Mouse (Mus musculus) gastrocnemius, adult 8-10 months (tissue): ENCODE measurements at regions not wholly inside any gene's neighbourhood (a gene's known extent, or its start where the extent isn't known, plus 50 kb on each side); places are given as distances from the start of the nearest gene placed in this dataset.
"Not testable (repeated sequence)": the region's sequence is repeated elsewhere in the genome, so short reads cannot be mapped to it uniquely, and the experiment has no call there.

Experiments used
- DNase-seq, 2 experiments: peaks; one replicate each; pipeline ENCODE4 v3.0.0; 2022; ENCODE audit warnings: low spot score in 2 of 2

DNA sequence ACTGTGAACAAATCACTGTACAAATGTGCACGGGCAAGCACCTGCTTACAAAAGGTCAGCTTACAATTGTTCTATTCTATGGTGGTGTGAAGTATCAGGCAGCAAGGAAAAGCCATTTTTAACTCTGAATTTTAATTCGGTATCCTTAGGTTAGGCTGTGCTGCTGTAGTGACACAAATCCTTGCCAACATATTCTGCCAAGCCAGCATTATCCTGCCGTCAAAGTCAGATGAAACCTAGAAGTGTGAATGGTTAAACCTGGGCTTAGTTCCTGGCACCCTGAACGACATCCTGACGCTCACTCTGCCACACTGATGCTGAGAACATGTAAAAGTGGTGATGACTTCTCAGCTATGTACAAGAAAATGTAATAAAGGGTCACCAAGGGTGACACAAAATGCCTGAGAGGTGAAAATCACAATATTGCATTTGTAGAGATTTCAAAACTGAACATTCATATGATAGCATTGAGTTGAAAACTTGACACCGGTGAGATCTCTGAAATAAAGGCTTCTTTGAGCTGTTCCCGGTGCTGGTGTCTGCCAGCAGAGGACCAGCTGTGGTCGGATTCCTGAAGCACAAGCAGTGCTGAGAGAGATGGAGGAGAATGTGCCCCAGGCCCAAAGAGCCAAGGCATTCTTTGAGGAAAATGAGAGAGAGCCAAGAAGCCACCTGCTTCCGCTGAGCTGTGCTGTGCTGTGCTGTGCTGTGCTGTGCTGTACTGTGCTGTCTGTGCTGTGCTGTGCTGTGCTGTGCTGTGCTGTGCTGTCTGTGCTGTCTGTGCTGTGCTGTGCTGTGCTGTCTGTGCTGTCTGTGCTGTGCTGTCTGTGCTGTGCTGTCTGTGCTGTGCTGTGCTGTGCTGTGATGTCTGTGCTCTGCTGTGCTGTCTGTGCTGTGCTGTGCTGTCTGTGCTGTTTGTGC, 195.9 kb downstream of the Tcp10c start:
- DNase-seq = no peak

DNA sequence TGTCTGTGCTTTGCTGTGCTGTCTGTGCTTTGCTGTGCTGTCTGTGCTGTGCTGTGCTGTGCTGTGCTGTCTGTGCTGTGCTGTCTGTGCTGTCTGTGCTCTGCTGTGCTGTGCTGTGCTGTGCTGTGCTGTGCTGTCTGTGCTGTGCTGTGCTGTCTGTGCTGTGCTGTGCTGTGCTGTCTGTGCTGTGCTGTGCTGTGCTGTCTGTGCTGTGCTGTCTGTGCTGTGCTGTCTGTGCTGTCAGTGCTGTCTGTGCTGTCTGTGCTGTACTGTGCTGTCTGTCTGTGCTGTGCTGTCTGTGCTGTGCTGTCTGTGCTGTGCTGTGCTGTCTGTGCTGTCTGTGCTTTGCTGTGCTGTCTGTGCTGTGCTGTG, 196.5 kb downstream of the Tcp10c start:
- not testable (repeated sequence) for DNase-seq

DNA sequence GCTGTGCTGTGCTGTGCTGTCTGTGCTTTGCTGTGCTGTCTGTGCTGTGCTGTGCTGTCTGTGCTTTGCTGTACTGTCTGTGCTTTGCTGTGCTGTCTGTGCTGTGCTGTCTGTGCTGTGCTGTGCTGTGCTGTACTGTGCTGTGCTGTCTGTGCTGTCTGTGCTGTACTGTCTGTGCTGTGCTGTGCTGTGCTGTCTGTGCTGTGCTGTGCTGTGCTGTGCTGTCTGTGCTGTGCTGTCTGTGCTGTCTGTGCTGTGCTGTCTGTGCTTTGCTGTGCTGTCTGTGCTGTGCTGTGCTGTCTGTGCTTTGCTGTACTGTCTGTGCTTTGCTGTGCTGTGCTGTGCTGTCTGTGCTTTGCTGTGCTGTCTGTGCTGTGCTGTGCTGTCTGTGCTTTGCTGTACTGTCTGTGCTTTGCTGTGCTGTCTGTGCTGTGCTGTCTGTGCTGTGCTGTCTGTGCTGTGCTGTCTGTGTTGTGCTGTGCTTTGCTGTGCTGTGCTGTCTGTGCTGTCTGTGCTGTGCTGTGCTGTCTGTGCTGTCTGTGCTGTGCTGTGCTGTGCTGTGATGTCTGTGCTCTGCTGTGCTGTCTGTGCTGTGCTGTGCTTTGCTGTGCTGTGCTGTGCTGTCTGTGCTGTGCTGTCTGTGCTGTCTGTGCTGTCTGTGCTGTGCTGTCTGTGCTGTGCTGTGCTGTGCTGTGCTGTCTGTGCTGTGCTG, 197.5 kb downstream of the Tcp10c start:
- not testable (repeated sequence) for DNase-seq

DNA sequence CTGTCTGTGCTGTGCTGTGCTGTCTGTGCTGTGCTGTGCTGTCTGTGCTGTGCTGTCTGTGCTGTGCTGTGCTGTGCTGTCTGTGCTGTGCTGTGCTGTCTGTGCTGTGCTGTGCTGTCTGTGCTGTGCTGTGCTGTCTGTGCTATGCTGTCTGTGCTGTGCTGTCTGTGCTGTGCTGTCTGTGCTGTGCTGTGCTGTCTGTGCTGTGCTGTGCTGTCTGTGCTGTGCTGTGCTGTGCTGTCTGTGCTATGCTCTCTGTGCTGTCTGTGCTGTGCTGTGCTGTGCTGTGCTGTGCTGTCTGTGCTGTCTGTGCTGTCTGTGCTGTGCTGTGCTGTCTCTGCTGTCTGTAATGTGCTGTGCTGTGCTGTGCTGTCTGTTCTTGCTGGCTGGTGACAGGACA, 198.5 kb downstream of the Tcp10c start:
- DNase-seq = not testable (repeated sequence)

DNA sequence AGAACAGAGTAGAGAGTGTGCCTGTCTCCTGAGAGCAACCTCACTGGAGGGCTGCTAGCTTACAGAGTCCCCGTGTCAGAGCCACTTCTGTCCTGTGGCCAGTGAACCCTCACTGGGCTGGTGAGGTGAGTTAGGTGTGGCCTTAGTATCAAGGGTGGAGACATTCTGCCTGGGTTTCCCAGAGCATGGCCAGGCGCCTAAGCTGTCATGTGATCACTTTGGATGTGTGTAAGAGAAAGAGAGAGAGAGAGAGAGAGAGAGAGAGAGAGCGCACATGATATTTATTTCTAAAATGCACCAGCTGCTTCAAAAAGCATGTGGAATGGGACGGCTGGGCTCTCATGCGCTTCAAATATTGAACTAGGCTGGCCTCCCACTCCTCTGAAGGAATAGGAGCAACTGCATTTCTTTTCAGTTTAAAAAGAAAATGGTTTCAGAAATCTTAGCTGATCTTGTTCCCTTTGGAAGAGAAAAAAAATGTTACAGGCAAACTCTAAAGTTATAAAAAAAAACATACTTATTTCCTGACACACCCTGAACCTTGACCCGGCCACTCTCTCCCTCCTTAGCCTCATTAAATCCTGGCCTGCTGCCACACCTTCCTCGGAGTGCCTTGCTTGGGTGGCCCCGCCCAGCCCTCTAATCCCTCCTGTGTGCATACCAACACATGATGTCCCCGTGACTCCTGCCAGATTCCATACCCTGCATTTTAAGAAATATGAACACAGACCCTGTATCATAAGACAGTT, 201.1 kb downstream of the Tcp10c start:
- DNase-seq = peak; percentile 38 to 50

DNA sequence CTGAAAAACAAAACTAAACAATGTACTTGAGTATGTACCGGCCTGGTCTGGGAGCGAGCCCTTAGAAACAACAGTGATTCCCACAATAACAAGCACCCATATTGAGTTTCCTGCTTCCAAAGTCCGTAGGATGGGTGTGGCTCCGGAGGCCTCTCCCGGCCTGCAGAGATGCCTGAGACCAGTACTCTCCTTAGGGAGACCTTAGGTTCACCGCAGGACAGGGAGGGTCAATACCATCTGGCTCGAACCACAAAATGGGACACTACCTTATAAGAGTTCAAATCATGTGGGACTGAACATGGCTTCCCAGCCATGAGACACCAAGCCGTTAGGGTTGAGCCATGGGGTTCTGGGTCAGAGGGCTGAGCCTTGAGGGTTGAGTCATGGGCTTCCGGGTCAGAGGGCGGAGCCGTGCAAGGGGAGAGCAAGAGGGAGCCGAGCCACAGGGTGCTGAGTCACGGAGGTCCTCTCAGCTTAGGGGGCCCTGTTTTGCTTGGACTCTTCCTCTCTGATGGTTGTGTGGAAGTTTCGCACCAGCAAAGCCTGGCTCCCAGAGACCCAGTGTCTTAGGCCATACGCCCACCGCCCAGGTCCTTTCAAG, 201.8 kb downstream of the Tcp10c start:
- not testable (repeated sequence) for DNase-seq

DNA sequence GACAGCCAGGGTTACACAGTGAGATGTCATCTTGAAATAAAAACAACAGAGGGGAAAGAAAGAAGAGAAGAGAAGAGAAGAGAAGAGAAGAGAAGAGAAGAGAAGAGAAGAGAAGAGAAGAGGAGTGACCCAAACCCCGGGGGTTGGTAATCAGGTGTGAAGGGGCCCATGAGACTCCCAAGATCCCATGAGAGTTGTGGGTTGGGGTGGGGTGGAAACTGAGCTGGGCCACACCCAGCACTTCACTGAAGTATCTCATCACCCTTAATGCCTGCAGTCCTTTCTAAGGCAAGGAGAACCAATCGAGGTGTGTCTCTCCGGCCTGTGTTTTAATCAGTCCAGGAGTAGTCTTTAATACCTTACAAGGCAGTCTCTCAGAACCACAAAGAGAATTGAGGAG, 201.5 kb upstream of the Afdn start:
- DNase-seq = no peak

DNA sequence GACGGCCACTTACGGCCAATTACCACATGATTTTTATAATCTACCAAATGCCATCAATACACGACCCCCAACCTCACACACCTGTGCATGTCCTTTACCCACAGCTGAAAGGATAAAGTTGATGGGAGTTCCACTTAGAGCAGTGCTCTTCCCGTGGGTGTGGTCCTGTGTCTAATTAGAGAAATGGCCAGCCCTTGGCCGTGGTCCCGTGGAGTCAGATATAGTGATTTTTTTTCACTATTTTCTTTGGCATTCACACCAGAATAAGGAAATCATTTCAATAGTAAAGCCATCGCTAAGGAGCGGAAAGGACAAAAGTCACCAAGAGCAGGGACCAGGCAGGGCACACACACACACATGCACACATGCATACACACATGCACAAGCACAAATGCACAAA, 199.0 kb upstream of the Afdn start:
- no peak for DNase-seq

DNA sequence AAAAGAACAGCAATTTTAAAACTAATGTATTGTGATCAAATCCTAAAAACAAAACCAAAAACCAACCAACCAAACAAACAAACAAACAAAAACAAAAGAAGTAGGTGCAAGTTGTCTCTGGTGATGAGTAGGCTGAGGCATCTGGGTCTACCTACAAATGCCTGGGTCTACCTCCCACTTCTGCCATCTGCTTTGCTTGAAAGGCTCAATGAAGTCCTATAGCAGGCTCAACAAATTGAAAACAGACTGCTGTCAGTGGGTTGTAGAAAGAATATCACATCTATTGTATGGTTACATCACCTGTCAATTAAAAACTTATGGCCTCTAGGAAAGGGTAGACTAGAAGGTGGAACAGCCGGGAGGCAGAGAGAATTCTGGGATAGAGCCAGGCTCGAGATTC, 197.4 kb upstream of the Afdn start:
- DNase-seq = no peak

DNA sequence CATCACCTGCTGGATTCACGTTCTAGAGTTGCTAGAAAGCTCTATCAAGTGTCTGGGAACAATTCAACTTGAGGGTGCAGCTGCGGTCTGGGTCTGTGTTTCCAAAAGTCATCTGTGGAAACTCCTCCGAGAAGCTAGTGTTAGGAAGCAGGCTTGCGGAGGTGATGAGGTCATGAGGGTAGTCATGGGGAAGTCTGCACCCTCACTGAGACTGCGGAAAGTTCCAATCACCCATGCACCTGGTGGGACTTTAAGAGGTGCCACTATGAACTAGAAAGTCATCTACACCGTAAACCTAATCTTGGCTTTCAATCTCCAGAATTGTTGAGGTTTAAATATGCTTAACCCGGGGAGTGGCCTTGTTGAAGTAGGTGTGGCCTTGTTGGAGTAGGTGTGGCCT, 195.5 kb upstream of the Afdn start:
- DNase-seq = no peak

DNA sequence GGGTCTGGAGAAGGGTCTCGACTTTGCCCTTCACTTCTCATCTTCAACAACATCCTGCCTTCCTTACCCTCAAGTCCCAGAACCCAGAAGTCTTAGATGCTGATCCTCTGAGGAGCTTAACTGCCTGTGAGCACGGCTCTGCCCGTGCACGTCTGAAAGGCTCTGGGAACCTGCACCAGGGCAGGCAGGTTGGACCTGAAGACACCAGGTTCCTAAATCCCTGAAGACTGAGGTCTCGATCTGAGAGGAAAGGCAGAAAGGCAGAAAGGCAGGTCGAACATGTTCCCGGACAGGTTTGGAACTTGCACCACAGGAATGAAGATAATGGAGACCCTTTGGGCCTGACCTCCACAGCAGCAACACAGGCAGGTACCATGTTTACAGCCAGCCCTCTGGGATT, 193.7 kb upstream of the Afdn start:
- no peak for DNase-seq

DNA sequence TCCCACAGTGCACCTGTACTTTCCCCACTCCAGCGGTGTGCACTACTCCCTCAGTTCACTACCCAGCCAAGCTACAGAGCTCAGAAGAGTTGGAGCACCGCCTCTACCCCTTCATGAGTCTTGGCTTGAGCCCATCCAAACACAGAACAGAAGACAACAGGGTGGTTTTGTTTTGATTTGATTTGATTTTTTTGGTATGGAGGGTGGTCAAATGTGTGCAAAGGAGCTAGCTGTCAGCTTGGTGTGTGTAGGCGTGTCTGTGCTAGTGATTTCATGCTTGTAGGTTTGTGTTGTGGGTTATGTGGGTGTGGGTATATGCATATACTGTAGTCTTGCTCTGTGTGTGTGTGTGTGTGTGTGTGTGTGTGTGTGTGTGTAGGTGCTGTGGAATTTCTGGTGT, 193.2 kb upstream of the Afdn start:
- DNase-seq = no peak

DNA sequence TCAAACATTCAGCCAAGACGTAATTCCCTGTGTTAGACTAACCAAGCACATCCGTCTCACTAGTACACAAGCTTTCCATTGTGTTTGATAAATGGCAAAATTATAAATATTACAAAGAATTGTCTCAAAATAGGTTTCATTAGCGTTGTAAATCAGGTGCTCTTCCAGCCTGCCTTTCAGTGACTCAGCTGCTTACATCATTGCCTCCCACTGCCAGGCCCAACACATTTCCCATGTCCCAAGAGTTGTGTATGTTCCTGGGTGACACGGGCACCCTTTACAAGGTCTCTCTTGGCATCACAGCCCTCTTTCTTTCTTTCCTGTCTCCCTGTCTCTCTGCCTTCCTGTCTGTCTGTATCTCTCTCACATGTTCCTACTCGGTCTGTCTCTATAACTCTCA, 189.5 kb upstream of the Afdn start:
- DNase-seq = no peak

DNA sequence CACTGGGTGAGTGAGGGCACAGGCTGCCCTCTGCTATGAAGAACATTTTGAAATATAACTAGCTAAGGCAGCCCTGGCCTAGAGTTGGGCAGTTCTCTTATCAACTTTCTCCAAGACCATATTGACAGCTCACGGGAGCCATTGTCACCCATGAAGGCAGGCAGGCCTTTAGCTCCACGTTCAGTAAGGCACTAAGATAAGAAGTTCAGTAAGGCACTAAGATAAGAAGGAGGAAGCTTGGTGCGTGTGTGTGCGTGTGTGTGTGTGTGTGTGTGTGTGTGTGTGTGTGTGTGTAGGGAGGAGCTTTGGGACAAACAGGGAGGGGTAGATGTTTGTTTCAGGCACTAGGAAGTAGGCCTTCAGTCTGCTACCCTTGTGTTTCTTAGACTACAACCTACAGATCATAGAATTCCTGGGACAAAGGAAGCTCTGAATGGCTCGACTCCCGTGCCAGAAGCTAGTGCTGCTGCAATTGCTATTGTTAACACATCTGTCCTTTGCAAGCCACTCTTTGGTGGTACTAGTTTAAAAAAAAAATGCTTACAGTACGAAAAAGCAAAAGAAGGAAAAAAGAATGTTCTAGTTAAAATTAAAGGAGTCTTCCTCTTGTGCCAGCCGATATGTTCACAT, 188.0 kb upstream of the Afdn start:
- DNase-seq = no peak

DNA sequence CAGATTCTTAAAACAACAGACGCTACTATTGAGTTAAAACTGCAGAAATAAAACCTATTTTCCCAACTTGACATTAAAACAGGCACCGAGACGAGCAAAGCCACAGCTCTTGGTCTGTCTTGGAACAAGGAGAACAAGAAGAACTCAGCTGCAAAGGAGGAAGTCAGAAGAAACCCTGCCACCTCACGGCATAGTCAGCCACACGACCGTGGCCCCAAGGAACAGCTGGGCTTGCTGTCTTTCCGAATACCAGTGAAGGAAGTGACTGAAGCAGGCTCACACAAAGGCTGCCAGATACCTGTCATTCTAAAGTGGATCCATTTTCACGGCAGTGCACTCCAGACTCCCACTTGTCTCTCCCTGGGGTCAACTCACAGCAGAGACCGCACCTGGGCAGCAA, 187.3 kb upstream of the Afdn start:
- no peak for DNase-seq

DNA sequence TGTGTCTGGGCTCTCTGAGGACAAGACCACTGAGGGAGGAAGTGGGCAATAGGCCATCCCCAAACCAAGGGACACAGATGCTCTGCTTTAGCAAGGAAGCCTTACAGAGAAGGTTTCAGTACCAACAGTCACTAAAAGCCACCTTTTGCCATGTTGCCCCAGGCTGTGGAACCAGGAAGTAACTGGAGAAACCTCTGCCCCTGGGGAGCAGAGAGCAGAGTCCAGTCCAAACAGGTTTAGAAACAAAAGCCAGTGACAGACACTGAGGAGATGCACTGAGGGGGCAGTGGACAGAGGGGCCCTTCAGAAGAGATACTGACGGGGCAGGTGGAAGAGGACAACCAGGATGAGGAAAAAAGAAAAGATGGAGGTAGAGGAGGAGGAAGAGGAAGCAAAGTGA, 186.2 kb upstream of the Afdn start:
- no peak for DNase-seq

DNA sequence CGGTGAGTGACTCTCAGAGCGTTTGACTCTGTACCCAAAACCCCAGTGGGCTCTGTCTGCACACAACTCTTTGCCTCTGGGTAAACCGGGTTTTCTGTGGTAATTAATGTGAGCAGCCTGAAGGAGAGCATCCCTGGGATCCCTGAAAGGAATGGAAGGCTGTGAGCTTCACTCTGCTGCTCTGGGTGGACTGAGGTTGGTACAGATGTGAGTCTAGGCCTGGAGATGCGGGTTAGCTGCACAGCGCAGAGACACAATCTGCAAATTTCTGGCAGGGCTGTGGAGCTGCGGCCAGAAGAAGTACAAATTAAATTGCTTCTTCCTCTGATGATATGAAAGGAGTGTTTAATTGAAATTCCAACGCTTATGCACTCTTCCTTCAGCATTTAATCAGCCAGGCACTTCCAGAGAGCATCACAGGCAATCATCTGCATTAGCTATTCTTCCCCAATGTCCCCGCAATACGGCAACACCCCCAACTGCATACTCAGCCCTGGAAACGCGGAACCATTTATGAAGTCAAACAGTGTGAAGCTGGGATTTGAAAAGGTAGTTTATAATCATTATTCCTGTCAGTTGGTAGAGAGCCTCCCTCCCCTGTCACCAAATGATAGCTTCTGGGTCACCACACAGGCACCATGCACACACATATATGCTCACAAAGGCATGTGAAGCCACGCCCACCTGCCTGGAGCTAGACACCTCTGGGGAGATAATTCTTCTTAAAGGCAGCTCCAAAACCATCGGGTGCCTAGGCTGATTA, 185.5 kb upstream of the Afdn start:
- no peak for DNase-seq

DNA sequence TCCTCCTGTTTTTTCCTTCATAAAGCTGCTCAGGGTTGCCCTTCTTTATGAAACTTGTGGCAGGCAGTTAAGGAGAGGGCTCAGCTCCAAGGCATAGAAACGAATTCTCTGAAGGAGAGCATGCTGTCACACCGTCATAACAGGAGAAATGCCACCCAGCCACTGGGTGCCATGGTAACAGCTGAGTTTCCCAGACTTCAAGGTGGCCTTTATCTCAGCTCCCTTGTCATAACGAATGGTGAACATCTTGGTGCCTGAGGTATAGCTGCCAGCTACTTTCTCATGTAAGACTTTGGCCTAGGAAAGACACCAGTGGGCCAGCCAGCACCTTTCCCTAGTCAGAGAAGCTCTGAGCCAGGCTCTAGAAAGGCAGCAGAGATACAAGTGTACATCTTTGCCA, 182.5 kb upstream of the Afdn start:
- DNase-seq = no peak

DNA sequence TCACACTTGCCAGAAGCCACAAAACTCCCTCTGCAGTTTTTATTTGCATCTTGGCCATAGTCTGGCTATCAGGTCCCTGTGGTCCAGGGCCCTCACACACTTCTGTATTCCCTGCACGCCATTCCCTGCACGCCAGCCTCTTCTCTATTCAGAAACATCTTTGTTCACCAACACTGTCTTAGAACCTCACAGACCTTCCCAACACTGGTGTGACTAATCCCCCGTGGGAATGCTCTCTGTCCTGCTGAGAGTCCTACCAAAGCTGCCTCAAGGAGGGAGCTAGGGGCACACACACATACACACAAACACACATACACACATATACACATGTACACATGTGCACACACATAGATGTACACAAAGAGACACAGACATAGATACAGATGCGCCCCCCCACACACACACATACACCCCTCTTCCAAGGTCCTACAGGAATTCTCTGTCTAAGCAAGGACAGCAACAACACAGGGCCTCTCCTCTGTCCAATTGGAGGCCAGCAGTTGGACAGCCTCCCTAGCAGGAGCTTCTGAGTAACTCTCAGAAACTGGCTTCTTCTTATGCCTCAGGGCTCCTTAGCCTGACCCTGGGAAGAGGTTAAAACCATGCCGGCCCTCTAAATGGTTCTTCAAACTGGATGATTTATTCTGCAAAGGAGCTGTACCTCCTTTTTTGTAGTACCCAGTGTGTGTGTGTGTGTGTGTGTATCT, 179.0 kb upstream of the Afdn start:
- no peak for DNase-seq

DNA sequence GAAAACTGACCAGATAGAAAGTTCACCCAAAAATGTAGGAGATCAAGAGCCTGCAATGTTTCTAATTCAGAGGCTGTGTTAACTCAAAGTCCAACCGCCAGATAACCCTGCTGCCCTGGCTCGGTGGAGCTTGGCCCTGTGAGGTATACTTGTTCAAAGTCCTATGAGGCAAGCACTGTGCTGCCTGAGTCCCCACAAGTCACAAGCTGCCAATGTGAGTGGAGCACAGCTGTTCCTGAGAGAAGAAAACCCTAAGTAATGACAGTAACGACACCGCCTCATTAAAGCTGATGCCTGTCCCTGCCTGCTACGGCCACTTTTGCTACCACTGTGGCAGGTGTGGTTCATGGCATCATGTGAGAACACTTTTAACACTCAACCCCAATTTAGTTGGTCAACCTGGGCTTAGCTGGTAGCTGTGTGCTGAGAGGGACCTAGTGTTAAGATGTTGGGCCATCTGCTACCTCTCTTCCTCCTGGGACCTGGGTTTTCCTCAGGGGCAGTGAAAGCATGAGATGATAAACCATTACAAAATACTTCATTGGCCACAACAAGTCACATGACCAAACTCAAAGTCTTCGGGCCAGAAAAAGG, 178.2 kb upstream of the Afdn start:
- DNase-seq = no peak
